Mouse (Mus musculus): ENCODE measurements around the gene Gpr4.

Gpr4 gene

GRCm38 (mm10) chr7:19257390-19258022 is 45.2 kb downstream of the Gpr4 start:
- DNase-seq (ENCODE audit: low read depth, low spot score) = peak; percentile 54

GRCm38 (mm10) chr7:19258336-19258735 is 46.0 kb downstream of the Gpr4 start:
- DNase-seq (ENCODE audit: low read depth, low spot score) = no peak

GRCm38 (mm10) chr7:19265147-19265546 is 52.8 kb downstream of the Gpr4 start:
- DNase-seq (ENCODE audit: low read depth, low spot score) = no peak

DNA sequence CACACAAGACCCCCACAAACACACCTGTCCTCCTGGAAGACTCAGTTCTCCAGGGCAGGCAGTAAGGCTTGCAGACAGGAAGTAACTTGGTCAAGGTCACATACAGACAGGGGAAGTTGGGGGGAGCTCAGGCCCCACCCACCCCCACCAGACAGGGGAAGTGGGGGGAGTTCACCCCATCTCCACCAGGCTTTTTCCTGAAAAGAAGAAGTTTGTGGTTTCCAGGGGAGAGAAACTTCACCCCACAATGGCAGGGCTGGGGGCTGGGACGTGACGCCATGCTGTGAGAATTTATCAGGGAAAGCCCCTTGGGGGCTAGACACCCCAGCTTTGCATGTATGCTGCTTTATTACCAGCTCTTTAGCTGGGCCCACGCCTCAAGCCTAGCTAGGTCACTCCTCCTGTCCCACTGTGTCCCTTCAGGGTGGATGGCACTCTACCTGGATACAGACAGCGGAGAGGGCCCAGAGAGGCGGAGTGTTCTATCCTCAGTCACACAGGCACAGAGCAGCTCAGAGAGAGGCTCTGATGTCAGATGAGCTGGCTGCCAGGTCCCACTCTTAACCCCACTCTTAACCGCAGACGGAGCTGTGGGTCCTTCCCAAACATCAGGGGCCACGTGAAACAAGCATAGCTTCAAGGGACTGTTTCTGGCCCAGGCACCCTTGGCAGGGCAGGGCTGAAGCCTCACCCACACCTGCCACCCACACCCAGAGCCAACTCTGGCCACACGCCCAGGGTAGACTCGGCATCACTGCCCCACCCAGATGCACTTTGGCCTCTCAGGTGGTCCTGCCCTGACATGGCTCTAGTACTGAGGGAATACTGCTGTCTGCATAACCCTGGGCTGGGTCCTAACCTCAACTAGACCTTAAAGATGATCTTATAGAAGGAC is 53.8 kb downstream of the Gpr4 start:
- no peak for DNase-seq (ENCODE audit: low read depth, low spot score)

DNA sequence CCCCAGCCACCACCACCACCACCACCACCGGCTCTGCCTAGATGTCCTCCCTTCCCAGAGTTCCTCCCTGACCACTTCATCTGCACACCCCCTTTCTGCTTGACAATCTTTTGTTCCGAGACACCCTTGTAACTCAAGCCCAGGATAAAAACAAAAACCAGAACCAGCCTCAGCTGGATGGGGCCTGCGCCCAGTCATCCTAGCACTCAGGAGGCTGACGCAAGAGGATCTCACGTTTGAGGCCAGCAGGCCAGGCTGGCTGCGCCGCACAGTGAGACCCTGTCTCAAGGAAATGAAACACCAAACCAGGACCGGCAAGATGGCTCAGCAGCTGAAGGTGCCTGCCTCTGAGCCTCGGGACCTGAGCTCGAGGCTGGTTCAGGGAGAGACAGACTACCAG is 54.7 kb downstream of the Gpr4 start:
- no peak for DNase-seq (ENCODE audit: low read depth, low spot score)

- DNase-seq (ENCODE audit: low read depth, low spot score) = peak; percentile 53
Observed at GRCm38 (mm10) chr7:19268993-19269681, 56.8 kb downstream of the Gpr4 start.

GRCm38 (mm10) chr7:19269721-19270441 is 57.5 kb downstream of the Gpr4 start:
- peak; percentile 68 for DNase-seq (ENCODE audit: low read depth, low spot score)

- DNase-seq (ENCODE audit: low read depth, low spot score) = peak; percentile 37
Observed at GRCm38 (mm10) chr7:19270509-19271237, 58.3 kb downstream of the Gpr4 start.

DNA sequence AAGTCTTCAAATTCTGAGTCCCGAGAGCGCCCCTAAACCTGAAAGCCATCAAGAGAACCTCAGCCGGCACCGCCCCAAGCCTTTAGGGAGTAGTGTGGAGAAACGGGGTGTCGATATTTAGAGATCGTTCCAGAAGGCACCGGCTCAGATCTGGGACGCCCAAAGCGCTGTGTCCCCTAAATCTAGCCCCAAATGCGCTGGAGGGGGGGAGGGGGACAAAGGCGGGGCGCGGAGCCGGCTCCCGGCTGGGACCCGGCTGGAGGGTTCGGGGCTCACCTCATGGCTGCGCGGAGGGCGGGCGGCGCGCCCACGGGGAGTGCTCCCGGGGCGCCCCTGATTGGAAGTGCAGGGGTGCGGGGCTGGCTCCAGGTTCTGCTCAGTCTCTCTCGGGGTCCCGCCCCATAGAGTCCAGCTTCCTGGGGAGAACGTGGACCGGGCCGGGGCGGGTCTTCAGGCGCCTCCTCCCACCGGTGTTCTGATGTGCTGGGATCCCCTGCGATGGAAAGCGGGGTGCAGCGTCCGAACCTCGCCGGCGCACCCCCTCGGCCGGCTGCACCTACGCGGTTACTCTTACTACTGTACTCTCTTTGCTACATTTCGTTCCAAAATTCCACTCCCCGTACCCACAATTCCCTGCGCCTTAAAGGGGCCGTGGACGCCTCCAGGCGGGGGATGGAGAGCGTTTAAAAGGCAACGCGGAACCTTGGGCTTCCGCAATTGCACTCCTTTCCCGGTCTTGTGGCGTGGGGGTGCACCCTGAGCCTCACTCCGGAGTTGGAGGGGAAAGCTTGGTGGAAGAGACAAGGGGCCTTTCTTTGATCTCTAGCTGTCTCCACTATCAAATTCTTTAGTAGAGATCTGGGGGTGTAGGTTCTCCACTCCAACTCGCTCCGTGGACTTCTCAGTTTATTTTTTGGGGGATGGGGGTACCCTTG is 59.2 kb downstream of the Gpr4 start, which contains the start of gene Vasp:
Gene Vasp (minus strand): TSS at position 580 of the 935 bp plus-strand sequence.
- peak; percentile 84 for DNase-seq (ENCODE audit: low read depth, low spot score)

DNA sequence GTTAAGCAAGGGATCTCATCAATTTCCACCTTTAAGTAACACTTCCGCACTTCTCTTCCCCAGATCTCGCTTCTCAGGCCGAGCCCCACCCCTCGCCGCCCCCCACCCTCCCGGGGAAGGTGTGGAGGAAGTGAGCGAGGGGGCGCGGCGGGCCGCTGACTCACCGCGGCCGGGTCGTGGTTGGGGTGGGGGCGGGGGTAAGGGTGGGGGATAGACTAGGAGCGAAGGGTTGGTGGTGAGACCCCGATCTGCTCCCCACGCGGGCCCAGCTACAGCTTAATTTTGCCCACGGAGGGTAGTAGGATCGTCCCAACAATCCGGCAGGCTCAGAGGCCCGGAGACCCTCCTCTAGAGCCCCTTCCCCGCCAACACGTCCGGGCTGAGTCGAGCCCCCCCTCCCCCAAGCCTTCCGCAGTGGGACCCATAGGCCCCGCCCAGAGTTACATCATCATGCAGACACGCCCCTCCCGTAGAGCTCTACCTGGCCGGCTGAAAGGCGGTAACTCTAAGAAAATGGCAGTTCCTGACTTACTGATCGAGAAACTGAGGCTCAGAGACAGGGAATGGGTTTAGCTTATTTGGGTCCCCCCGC is 59.9 kb downstream of the Gpr4 start:
- DNase-seq (ENCODE audit: low read depth, low spot score) = peak; percentile 48

All from 3T3-L1 (cell line).